Mouse (Mus musculus): ENCODE measurements around the gene Tpcn2. TPM values are rescaled to one million over a fixed set of nuclear protein-coding genes. Genes with fewer than 3 reads are reported as not detected.

Tpcn2 gene
- total and polyA plus RNA-seq, 3 experiments, result 3.7 to 7.3 (median 7.2) TPM

- Histone ChIP-seq H3K36me3 (replicated peaks in 1 of 2; ENCODE audit: control insufficient read depth in 1 of 2, insufficient read depth in 1 of 2, low read length in 1 of 2) (peaks cover 34 to 45% of the 10 kb centered on the region in 2 experiments), H3K4me2 (ENCODE audit: insufficient read depth, low read depth, poor library complexity, severe bottlenecking) (no peak overlapping the region), H3K27ac (ENCODE audit: insufficient read depth, low read depth) (no peak overlapping the region), H3K27me3 (replicated peaks) (no peaks in the 10 kb centered on the region), H3K9ac (ENCODE audit: insufficient read depth, low read depth) (no peak overlapping the region), H3K4me3 (replicated peaks in 1 of 3; ENCODE audit: low read depth in 2 of 3, low read length in 2 of 3, poor library complexity in 1 of 3) (no peak overlapping the region), H3K79me2 (replicated peaks; ENCODE audit: control insufficient read depth, extremely low read depth, insufficient read depth, poor library complexity, severe bottlenecking) (no peaks in the 10 kb centered on the region), H3K9me3 (replicated peaks; ENCODE audit: low read length) (no peaks in the 10 kb centered on the region), H3K4me1 (ENCODE audit: control insufficient read depth in 1 of 2, insufficient read depth in 2 of 2) (peaks cover 7 to 27% of the 10 kb centered on the region in 2 experiments)
- in situ Hi-C loops (cut with MboI; ENCODE audit: low pct_ligation_motif_present, low pct_unique_long_range_greater_than_20kb, low sequenced_read_pairs) (no loop called here), dilution Hi-C loops (cut with MboI; ENCODE audit: extremely low pct_ligation_motif_present, extremely low pct_unique_long_range_greater_than_20kb, low sequenced_read_pairs) (no loop called here)
- no peak for DNase-seq (ENCODE audit: extremely low read depth)
- TF ChIP-seq MEF2A (IDR thresholded peaks at IDR 0.05; ENCODE audit: borderline replicate concordance, low read depth, low read length) (no peak), IRF4 (IDR thresholded peaks at IDR 0.05; ENCODE audit: low read depth, low read length) (no peak), TCF12 (IDR thresholded peaks at IDR 0.05; ENCODE audit: low read depth, low read length) (no peak), PAX5 (IDR thresholded peaks at IDR 0.05; ENCODE audit: low read length) (no peak), POLR2AphosphoS2 (IDR thresholded peaks at IDR 0.05; ENCODE audit: low read depth, low read length) (no peak), ETS1 (conservative IDR thresholded peaks at IDR 0.05; ENCODE audit: low read depth, low read length) (no peak), SIN3A (IDR thresholded peaks at IDR 0.05; ENCODE audit: low read length) (no peak), CHD1 (IDR thresholded peaks at IDR 0.05; ENCODE audit: low read depth, low read length) (no peak), HCFC1 (IDR thresholded peaks at IDR 0.05; ENCODE audit: low read depth, low read length) (no peak), GABPA (IDR thresholded peaks at IDR 0.05; ENCODE audit: insufficient replicate concordance, low read depth, low read length) (no peak), POLR2A (IDR thresholded peaks at IDR 0.05; ENCODE audit: low read depth, low read length) (no peak)
These were observed 2.4 kb downstream of the Tpcn2 start for GRCm38 (mm10) chr7:145281396-145281795.

- H3K4me2 ChIP-seq (ENCODE audit: insufficient read depth, low read depth, poor library complexity, severe bottlenecking), result no peak overlapping the region
- in situ Hi-C loops (cut with MboI; ENCODE audit: low pct_ligation_motif_present, low pct_unique_long_range_greater_than_20kb, low sequenced_read_pairs), result no loop called here
- H3K36me3 ChIP-seq (replicated peaks in 1 of 2; ENCODE audit: control insufficient read depth in 1 of 2, insufficient read depth in 1 of 2, low read length in 1 of 2), result peaks cover 81 to 97% of the 10 kb centered on the region in 2 experiments
- H3K27me3 ChIP-seq (replicated peaks), result no peaks in the 10 kb centered on the region
- no peaks in the 10 kb centered on the region; a peak in 1 of 4 replicates for H3K4me1 ChIP-seq (ENCODE audit: control insufficient read depth in 1 of 2, insufficient read depth in 2 of 2)
- H3K79me2 ChIP-seq (replicated peaks; ENCODE audit: control insufficient read depth, extremely low read depth, insufficient read depth, poor library complexity, severe bottlenecking), result no peaks in the 10 kb centered on the region
- H3K4me3 ChIP-seq (replicated peaks in 1 of 3; ENCODE audit: low read depth in 2 of 3, low read length in 2 of 3, poor library complexity in 1 of 3), result no peak overlapping the region
- DNase-seq (ENCODE audit: extremely low read depth), result no peak
- no peaks in the 10 kb centered on the region for H3K9me3 ChIP-seq (replicated peaks; ENCODE audit: low read length)
- H3K9ac ChIP-seq (ENCODE audit: insufficient read depth, low read depth), result no peak overlapping the region
- dilution Hi-C loops (cut with MboI; ENCODE audit: extremely low pct_ligation_motif_present, extremely low pct_unique_long_range_greater_than_20kb, low sequenced_read_pairs), result no loop called here
- H3K27ac ChIP-seq (ENCODE audit: insufficient read depth, low read depth), result no peak overlapping the region
- TF ChIP-seq ZC3H11A (IDR thresholded peaks at IDR 0.05; ENCODE audit: low read depth, low read length) (no peak), SIN3A (IDR thresholded peaks at IDR 0.05; ENCODE audit: low read length) (no peak), TCF12 (IDR thresholded peaks at IDR 0.05; ENCODE audit: low read depth, low read length) (no peak), CHD2 (IDR thresholded peaks at IDR 0.05; ENCODE audit: low read length) (no peak), ZMIZ1 (IDR thresholded peaks at IDR 0.05; ENCODE audit: low read depth, low read length) (no peak), ZKSCAN1 (IDR thresholded peaks at IDR 0.05; ENCODE audit: borderline replicate concordance, low read depth, low read length) (no peak), PAX5 (IDR thresholded peaks at IDR 0.05; ENCODE audit: low read length) (no peak), USF1 (IDR thresholded peaks at IDR 0.05; ENCODE audit: low read depth, low read length) (no peak), RAD21 (IDR thresholded peaks at IDR 0.05; ENCODE audit: low read depth, low read length) (no peak), ELF1 (IDR thresholded peaks at IDR 0.05; ENCODE audit: low read depth, low read length) (no peak), NELFE (IDR thresholded peaks at IDR 0.05; ENCODE audit: low read depth, low read length) (no peak), MAFK (IDR thresholded peaks at IDR 0.05; ENCODE audit: insufficient replicate concordance, low read length) (no peak), E2F4 (IDR thresholded peaks at IDR 0.05; ENCODE audit: insufficient replicate concordance, low read depth, low read length) (no peak), IRF4 (IDR thresholded peaks at IDR 0.05; ENCODE audit: low read depth, low read length) (no peak), EP300 (IDR thresholded peaks at IDR 0.05; ENCODE audit: low read length) (no peak), JUN (IDR thresholded peaks at IDR 0.05; ENCODE audit: insufficient read depth, low read depth, low read length) (no peak), MXI1 (IDR thresholded peaks at IDR 0.05; ENCODE audit: low read depth, low read length) (no peak), NRF1 (IDR thresholded peaks at IDR 0.05; ENCODE audit: low read depth, low read length) (no peak), MYC (IDR thresholded peaks at IDR 0.05; ENCODE audit: low read depth, low read length) (no peak), UBTF (IDR thresholded peaks at IDR 0.05; ENCODE audit: low read depth, low read length) (no peak)
These were observed 8.3 kb downstream of the Tpcn2 start for GRCm38 (mm10) chr7:145275488-145275887.

Measured in CH12.LX (cell line).